Mouse (Mus musculus) cortical plate, adult 2 months (tissue): ENCODE measurements at regions not wholly inside any gene's neighbourhood (a gene's known extent, or its start where the extent isn't known, plus 50 kb on each side); places are given as distances from the start of the nearest gene placed in this dataset.

Source experiments
- H3K27ac ChIP-seq: fragments of 200-500 bp; 2 replicates; pipeline ENCODE4 v1.5.1; 2012; ENCODE audit warnings: low read length, control low read depth, inconsistent platforms; ENCODE audit not compliant: insufficient read depth
- H3K4me1 ChIP-seq: fragments of 200-500 bp; 2 replicates; pipeline ENCODE4 v1.6.1; 2011; ENCODE audit warnings: low read length; ENCODE audit not compliant: control insufficient read depth, insufficient read depth
- H3K4me3 ChIP-seq: fragments of 200-500 bp; 2 replicates; pipeline ENCODE4 v1.5.1; 2011; ENCODE audit warnings: mild to moderate bottlenecking, low read length, control low read depth; ENCODE audit not compliant: insufficient read depth
- CTCF ChIP-seq: fragments of 200-500 bp; IDR thresholded peaks from 2 replicates; pipeline ENCODE4 v1.5.1; 2011; ENCODE audit warnings: mild to moderate bottlenecking, control low read depth, low read length; ENCODE audit not compliant: insufficient read depth; ENCODE audit errors: extremely low read depth
- POLR2A ChIP-seq: fragments of 200-500 bp; IDR thresholded peaks from 2 replicates; pipeline ENCODE4 v1.6.1; 2011; ENCODE audit warnings: mild to moderate bottlenecking, low read length, control low read depth; ENCODE audit not compliant: insufficient read depth; ENCODE audit errors: extremely low read depth

DNA sequence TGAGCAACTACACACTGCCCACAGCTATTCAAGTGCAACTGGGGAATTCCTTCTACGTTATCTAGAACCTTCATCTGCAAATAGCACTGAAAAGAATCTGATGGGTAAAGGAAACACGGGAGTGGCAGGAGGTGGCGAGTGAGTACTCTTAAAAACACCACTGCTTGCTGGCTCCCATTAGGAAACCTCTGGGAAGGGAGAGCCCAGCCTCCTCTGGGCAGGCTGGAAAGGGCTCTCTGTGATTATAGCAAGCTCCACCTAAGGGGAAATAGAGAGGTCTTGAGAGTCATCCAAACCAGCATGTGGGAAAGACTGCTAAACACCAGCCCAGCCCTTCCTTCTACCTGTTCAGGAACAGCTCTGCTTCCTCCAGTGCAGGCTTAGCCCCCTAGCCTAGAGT, 189.0 kb upstream of the Zfp637 start:
- peak overlapping the region; percentile 65 for H3K27ac ChIP-seq
- TF ChIP-seq POLR2A (no peak), CTCF (no peak)

DNA sequence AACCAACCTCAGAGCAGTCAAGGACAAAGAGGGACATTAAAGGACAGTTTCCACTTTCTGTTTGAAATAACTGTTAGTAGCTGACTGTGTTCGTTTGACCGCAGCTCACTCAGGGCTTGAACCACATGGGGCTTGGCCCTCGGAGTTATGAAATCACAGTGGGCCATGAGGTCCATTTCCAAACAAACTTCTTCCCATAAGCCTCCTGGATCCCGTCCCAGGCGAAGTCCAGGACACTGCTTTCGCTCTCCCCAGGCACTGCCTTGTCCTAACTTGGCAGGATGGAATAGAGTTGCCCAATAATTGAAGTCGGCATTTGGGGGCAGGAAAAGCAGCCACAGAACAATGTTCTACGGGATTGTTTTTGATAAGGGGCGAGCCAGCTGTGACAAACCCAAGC, 188.1 kb upstream of the Zfp637 start:
- H3K4me3 ChIP-seq = no peak overlapping the region
- no peak for TF ChIP-seq POLR2A
- TF ChIP-seq CTCF = no peak
- peak overlapping the region; percentile 65 for H3K27ac ChIP-seq
- H3K4me1 ChIP-seq = no peaks in the 10 kb centered on the region

More for the DNA sequence above, 189.0 kb upstream of the Zfp637 start:
- Histone ChIP-seq H3K4me3 (no peak overlapping the region), H3K4me1 (no peaks in the 10 kb centered on the region)

DNA sequence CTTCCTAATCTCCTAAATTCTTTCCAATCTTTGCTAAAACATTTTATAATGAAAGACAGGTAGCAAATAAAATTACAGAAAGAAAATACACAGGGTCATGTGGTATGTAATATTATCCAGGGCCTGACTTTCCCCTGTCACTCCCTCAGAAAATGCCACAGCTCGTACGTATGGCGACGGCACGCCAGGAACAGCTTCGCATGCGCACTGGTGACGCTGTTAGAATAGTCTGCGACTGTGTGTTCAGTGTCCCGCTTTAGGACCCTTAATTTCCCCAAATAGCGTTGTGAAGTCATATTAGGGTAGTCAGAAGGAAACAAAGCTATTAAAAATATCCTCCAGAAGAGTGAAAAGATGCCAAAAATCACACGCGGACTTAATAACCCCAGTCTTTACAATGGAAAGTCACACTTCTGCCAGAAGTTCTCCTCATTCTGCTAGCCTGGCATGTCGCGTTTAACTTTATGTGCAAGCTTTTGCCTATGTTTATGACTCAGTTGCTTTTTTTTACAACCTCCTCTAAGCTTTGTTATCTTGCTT, 187.0 kb upstream of the Zfp637 start:
- Histone ChIP-seq H3K4me3 (no peak overlapping the region), H3K4me1 (no peaks in the 10 kb centered on the region), H3K27ac (no peak overlapping the region)
- TF ChIP-seq POLR2A (no peak), CTCF (no peak)

DNA sequence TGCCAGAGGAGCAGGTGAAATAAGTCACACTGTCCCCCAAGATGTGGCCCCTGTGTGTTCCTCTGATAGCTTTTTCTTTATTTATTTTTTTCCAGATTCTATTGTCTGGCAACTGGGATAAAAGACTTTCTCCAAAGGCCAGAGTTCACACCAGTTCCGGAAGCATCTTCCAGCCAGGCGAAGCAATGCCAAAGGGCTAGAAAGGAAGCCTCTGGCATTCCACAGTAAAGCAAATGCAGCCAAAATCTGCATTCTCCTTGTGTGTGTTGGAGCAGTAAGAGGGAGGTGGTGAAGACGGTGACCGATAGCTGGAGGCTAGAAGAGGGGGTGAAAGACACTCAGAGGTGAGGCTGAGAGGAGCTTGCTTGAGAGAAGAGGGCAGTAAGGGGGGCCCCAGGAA, 185.0 kb upstream of the Zfp637 start:
- no peak for TF ChIP-seq POLR2A
- no peak for TF ChIP-seq CTCF
- Histone ChIP-seq H3K27ac (no peak overlapping the region), H3K4me1 (no peaks in the 10 kb centered on the region), H3K4me3 (no peak overlapping the region)

DNA sequence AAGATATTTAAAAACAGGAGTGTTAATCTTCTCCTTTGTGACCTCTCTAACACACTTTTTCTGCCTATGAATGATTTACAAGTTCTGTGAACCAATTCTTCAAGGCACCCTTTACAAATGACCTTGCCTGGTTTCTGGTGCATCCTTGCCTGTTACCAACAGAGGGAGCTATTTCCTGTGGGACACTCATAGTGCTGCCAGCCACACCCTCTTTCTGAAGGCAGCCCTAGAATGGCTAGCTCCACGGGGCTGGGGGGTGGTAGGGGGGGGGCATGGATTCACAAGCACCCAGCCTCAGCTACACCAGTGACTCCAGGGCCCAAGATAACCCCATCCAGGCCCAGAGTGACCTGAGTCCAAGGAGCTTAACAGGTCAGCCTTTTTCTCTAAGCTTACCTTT, 180.4 kb upstream of the Zfp637 start:
- Histone ChIP-seq H3K4me1 (no peaks in the 10 kb centered on the region), H3K4me3 (no peak overlapping the region), H3K27ac (no peak overlapping the region)
- TF ChIP-seq CTCF (peak; percentile 49), POLR2A (no peak)

DNA sequence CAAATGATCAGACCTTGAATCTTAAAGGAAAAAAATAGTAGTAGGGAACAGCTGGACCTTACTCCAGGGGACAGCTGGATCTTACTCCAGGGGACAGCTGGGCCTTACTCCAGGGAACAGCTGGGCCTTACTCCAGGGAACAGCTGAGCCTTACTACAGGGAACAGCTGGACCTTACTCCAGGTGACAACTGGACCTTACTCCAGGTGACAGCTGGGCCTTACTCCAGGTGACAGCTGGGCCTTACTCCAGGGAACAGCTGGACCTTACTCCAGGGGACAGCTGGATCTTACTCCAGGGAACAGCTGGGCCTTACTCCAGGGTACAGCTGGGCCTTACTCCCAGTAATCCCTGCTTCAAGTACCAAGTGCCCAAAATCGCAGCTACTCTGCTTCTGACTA, 178.3 kb upstream of the Zfp637 start:
- TF ChIP-seq CTCF (no peak), POLR2A (no peak)
- Histone ChIP-seq H3K4me3 (no peak overlapping the region), H3K27ac (no peak overlapping the region), H3K4me1 (no peaks in the 10 kb centered on the region)

DNA sequence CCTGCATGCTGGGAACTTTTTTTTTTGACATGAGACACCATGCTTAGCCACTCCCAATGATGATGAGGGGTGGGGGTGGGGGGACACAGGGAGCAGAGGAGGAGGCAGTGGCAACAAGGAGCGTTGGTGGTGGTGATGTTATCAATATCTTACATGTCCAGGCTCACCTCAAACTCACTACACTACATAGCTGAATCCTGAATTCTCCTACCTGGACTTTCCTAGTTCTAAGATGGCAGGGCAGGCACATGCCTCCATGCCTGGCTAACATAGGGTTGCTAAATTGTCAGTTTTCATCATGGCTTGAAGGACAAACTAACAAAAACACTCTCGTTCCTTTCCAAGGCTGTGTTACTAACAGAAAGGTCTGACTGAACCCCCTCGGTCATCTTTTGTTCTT, 170.6 kb upstream of the Zfp637 start:
- TF ChIP-seq POLR2A = no peak
- TF ChIP-seq CTCF = no peak
- Histone ChIP-seq H3K4me3 (no peak overlapping the region), H3K27ac (no peak overlapping the region), H3K4me1 (no peaks in the 10 kb centered on the region)

DNA sequence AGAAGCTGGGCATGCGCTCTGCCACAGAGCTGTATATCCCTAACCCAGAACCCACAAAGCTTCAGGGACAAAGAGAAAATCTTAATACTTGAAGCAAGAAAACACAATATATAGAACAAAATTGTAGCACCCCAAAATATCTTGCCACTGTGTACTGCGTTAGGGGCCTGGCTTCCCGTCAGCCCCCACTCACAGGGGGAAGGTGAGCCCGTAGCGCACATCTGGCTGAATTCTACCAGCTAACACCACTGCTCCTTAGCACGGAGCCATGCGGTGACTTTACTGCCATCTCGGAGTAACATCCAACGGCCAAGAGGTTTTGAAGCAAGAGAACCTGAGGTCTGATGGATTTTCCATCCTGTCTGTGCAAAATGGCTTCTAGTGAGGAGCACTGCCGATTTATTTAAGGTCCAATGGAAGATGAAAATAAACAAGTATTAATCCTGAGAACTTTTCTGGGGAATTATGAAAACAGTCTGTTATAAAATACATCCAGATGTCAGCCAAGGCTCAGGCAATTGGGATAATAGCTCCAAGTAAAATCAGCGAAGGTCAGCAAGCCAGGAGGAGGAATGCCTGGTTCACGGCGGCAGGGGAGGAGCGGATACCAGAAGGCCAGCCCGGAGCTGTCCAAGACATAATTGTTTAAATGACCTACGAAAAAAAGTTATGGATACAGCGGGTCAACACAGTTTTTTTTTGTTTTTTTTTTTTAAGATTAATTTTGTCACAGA, 170.0 kb upstream of the Zfp637 start:
- Histone ChIP-seq H3K27ac (no peak overlapping the region), H3K4me3 (no peak overlapping the region)
- no peak for TF ChIP-seq CTCF
- TF ChIP-seq POLR2A = no peak

DNA sequence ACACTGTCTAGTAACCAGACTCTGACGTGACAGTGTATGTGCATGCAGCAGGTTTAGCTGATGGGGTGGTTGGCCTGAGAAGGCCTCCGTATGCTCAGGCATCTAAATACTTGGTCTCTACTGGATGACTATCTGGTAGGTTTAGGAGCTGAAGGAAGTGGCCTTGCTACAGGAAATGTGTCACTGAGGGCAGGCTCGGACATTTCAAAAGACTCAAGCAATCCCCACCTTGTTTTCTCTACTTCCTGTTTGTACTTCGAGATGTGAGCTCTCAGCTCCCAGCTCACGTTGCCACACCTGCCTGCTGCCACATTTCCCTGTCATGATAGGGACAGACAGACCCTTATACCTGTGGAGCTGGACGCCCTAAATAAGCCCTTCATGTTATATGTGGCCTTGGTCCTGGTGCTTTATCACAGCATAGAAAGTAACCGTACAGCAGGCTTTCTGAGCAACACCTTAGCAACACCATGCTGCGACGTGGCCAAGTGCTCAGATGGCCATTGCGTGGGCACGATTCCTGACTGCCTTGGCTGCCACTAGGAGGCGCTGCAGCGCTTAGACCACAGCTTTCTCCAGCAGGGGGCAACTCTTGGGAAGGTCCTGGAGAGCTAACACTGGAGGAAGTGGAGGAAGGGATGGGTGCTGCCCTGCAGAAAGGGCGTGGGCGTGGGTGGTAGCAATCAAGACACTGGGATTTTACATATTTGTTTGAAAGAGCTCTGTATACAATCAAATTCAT, 165.8 kb upstream of the Zfp637 start:
- TF ChIP-seq POLR2A = no peak
- TF ChIP-seq CTCF = peak; percentile 75
- Histone ChIP-seq H3K4me3 (no peak overlapping the region), H3K4me1 (no peaks in the 10 kb centered on the region), H3K27ac (no peak overlapping the region)

More for the DNA sequence above, 170.0 kb upstream of the Zfp637 start:
- no peaks in the 10 kb centered on the region for H3K4me1 ChIP-seq
